Mouse (Mus musculus) left cerebral cortex, adult 2 months (tissue): ENCODE results near the gene Socs7. TPM values are rescaled to one million over a fixed set of nuclear protein-coding genes. Genes with fewer than 3 reads are reported as not detected.

Experiments
- DNase-seq, 2 experiments: peaks; one replicate each; pipeline ENCODE4 v3.0.0; 2021 to 2022; ENCODE audit warnings: low spot score in 2 of 2, mixed read lengths in 1 of 2; ENCODE audit errors: extremely low spot score in 1 of 2
- H3K27ac ChIP-seq: fragments of 200-600 bp; 2 replicates; pipeline ENCODE4 v1.8.1; 2022
- H3K4me3 ChIP-seq: fragments of 200-600 bp; 2 replicates; pipeline ENCODE4 v1.8.1; 2022
- CTCF ChIP-seq: fragments of 200-600 bp; IDR thresholded peaks from 2 replicates; pipeline ENCODE4 v1.8.1; 2022; ENCODE audit warnings: antibody characterized with exemption, mild to moderate bottlenecking, moderate library complexity
- intact Hi-C: fragments of 180-260 bp; cut with DNase I; formaldehyde crosslinking; loops from one replicate; pipeline ENCODE4 v1.15.1; 2025
- total RNA-seq, 2 experiments: library from RNA; stranded (reverse); gene quantifications; 2 replicates each; pipeline ENCODE4 v1.2.3; 2021

The Socs7 gene
- total RNA-seq, 2 experiments from 2014 or later: 87.2 to 91.9 TPM

- Histone ChIP-seq H3K4me3 (no peak overlapping the region), H3K27ac (no peak overlapping the region)
- TF ChIP-seq CTCF: no peak
- intact Hi-C loops: loop anchor here (10.0 kb wide), 1 partner anchor 256 kb away; the partner anchor contains the start of gene Epop
- DNase-seq: no peak
These were observed 6.2 kb downstream of the Socs7 start for GRCm38 (mm10) chr11:97368501-97368900.

- H3K4me3 ChIP-seq: no peak overlapping the region
- TF ChIP-seq CTCF: no peak
- DNase-seq: peak; percentile 33 to 72
- intact Hi-C loops: no loop called here
- no peak overlapping the region; the same call in 1 of the 2 replicates for H3K27ac ChIP-seq
These were observed 8.2 kb downstream of the Socs7 start for GRCm38 (mm10) chr11:97370329-97371091.

- Histone ChIP-seq H3K27ac (no peak overlapping the region), H3K4me3 (no peak overlapping the region)
- intact Hi-C loops: no loop called here
- no peak for DNase-seq
- TF ChIP-seq CTCF: no peak
These were observed 10.0 kb downstream of the Socs7 start for GRCm38 (mm10) chr11:97372159-97372864.

- intact Hi-C loops: no loop called here
These were observed 11.1 kb downstream of the Socs7 start for GRCm38 (mm10) chr11:97373402-97373801.

GRCm38 (mm10) chr11:97380036-97380435 is 17.7 kb downstream of the Socs7 start:
- no peak for TF ChIP-seq CTCF
- no peak overlapping the region for H3K4me3 ChIP-seq
- intact Hi-C loops: no loop called here
- H3K27ac ChIP-seq: no peak overlapping the region
- no peak for DNase-seq

More at GRCm38 (mm10) chr11:97373402-97373801, 11.1 kb downstream of the Socs7 start:
- TF ChIP-seq CTCF: no peak
- Histone ChIP-seq H3K27ac (no peak overlapping the region), H3K4me3 (no peak overlapping the region)
- DNase-seq: no peak

GRCm38 (mm10) chr11:97383017-97383416 is 20.7 kb downstream of the Socs7 start:
- Histone ChIP-seq H3K27ac (no peak overlapping the region; the same call in 1 of the 2 replicates), H3K4me3 (no peak overlapping the region)
- no peak for DNase-seq
- intact Hi-C loops: no loop called here
- no peak for TF ChIP-seq CTCF

- no peak overlapping the region for H3K4me3 ChIP-seq
- no peak overlapping the region for H3K27ac ChIP-seq
- DNase-seq: no peak
- intact Hi-C loops: no loop called here
- no peak for TF ChIP-seq CTCF
These were observed 21.4 kb downstream of the Socs7 start for GRCm38 (mm10) chr11:97383764-97384163.

- no peak overlapping the region for H3K4me3 ChIP-seq
- H3K27ac ChIP-seq: no peak overlapping the region
- no peak for TF ChIP-seq CTCF
- intact Hi-C loops: loop anchor here (5.0 kb wide), 1 partner anchor 71 kb away; the partner anchor contains the start of gene Mrpl45
- DNase-seq: no peak
These were observed 25.5 kb downstream of the Socs7 start for GRCm38 (mm10) chr11:97387811-97388210.

GRCm38 (mm10) chr11:97389127-97389526 is 26.8 kb downstream of the Socs7 start:
- Histone ChIP-seq H3K4me3 (no peak overlapping the region), H3K27ac (no peak overlapping the region)
- TF ChIP-seq CTCF: no peak
- no peak for DNase-seq
- intact Hi-C loops: loop anchor here (5.0 kb wide), 1 partner anchor 72 kb away; the partner anchor contains the start of gene Mrpl45

- intact Hi-C loops: no loop called here
- DNase-seq: peak in 1 of 2 experiments; percentile 52
- no peak overlapping the region for H3K4me3 ChIP-seq
- no peak for TF ChIP-seq CTCF
- H3K27ac ChIP-seq: peak overlapping the region; percentile 61
These were observed 31.3 kb downstream of the Socs7 start for GRCm38 (mm10) chr11:97393658-97394057.

GRCm38 (mm10) chr11:97394146-97394545 is 31.8 kb downstream of the Socs7 start:
- H3K4me3 ChIP-seq: no peak overlapping the region
- intact Hi-C loops: no loop called here
- no peak for TF ChIP-seq CTCF
- peak overlapping the region; percentile 61 for H3K27ac ChIP-seq
- peak; percentile 67 to 71 for DNase-seq

GRCm38 (mm10) chr11:97398506-97398905 is 36.2 kb downstream of the Socs7 start:
- no peak for DNase-seq
- no peak overlapping the region for H3K4me3 ChIP-seq
- intact Hi-C loops: no loop called here
- no peak overlapping the region for H3K27ac ChIP-seq
- TF ChIP-seq CTCF: no peak
